Mouse (Mus musculus) spleen, adult 2 months (tissue): ENCODE data around the gene Bcl2.

Source experiments
- CTCF ChIP-seq: fragments of 200-500 bp; IDR thresholded peaks from 2 replicates; pipeline ENCODE4 v1.5.1; 2011; ENCODE audit warnings: mild to moderate bottlenecking, inconsistent platforms; ENCODE audit not compliant: insufficient read depth, insufficient read length, insufficient replicate concordance; ENCODE audit errors: extremely low read depth
- POLR2A ChIP-seq: fragments of 200-500 bp; IDR thresholded peaks from 2 replicates; pipeline ENCODE4 v1.6.1; 2011; ENCODE audit warnings: low read depth, low read length, inconsistent platforms

DNA sequence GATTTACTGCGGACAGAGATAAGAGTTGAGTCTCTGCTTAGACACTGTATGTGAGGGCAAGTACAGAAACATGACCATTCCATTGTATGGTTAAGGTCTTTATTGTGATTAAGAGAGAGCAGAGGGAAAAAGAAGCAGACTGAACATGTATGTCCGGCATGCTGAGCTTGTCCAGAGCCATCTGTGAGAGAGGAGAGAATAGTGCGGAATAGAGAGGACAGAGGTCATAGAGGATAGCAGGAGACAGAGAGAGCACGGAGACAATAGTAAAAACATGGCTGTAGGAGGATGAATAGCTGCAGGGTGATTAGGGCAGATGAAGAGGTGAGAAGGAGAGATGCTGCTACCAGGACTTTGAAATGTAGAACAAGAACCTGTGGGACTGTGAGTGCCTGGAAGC, 110.7 kb downstream of the Bcl2 start:
- TF ChIP-seq POLR2A (no peak), CTCF (no peak)
